Mouse (Mus musculus) cerebellum, adult 11-12 months (tissue): Measurements from ENCODE around the gene Gm20458.

Source experiments
- DNase-seq: peaks from one replicate; pipeline ENCODE4 v3.0.0; 2022

Gene Gm20458

DNA sequence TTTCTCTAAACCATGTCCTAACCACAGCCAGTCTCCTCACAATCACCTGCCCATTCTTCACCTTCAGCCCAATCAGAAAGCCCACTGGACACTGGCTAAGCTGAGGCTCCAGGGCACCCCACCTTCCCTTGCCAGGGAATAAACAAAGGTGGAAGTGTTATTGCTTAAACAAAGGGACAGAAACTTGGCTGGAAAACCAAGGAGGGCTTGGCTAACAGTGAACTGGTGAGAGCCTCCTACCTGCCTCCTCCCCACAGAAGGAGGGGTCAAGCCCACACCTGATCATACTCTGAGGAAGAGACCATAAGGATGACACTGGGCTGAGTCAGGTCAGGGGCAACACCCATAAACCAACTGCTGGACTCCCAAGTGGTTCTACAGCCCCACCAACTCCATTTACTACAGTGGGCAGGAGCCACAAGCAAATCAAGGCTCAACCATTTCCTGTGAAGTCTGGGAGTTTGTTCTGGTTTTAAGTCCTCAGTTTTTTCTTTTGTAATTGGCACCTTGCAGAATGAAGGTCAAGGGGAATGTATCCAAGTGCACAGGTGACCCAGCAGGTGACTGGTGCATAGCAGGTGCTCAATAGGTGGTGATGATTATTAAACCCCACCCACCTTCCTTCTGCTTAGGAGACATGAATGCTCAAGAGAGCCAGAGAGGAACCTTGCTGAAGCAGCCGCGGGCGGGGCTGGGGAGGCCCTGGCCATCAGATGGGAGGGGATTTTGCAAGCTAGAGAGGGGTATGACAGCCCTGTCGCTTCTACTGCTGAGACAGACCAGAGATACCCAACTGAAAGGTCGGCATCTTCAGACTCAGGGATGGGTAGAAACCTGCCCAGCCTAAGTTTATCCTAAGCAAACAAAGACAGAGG lies 25.3 kb upstream of the Gm20458 start:
- DNase-seq: no peak

DNA sequence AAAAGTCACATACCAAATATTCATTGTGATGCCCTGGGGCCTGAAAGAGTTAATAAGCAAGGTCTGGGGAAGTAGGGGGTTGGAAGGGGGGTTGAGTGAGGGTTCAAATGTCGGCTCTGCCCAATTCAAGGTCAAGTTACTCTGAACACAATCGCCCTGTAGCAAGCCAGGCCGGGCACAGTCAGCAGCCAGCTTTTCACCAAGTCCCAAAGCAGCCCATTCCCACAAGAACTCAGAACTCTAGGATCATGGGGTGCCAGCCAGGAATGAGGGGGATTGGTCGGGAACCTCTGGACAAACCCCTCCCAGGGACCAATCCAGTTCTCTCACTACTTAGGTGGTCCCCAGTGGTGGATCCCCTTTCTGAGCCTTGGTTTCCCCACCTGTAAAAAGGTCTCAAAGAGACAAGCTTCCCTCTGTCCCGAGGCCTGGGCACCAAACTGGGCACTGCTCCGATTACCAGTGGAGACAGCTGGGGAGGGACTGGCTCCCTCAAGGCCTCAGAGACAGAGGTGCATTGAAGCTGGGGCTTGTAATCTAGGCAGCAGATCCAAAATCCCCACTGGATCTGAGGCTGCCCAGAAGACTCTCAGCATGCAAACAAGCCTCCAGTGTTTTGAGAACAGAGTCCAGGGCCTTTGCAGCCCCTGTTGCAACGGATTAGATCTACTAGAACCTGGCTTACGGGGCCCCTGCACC lies 24.4 kb upstream of the Gm20458 start:
- no peak for DNase-seq

DNA sequence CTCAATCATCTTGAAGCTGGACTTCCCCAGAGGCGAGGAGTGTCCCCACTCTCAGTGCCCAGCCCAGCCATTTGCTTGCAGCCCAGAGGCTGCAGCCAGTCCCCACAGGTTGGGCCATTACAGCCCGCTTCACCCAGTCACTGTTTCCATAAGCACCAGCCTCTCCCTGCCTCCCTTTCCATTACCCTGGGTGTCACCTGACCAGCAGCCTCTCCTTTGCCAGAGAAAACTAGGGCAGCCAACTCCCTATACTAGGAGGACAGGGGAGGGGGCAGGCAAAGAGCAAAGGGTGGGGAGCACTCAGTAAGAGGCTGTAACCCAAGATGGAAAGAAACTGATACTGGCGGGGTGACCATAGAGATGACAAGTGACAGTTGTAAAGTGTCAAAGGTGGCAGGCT lies 23.8 kb upstream of the Gm20458 start:
- DNase-seq: no peak

DNA sequence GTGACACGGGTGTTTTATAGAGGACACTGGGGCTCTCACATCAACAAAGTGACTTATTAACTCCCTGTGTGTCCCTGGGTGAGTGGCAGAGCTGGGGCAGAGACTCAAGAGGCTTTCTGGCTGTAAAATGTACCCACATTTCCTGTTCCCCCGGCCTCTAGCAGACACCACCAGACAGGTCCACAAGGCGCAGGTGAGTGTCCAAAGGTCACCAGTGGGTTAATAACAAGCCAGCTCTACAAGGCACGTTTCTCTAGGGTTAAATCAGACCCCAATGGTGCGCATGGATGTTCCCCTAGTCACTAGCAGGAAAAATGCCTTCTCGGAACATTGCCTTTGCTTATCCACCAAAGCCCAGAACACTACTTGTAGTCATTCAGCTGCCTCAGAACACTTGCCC lies 23.1 kb upstream of the Gm20458 start:
- no peak for DNase-seq

DNA sequence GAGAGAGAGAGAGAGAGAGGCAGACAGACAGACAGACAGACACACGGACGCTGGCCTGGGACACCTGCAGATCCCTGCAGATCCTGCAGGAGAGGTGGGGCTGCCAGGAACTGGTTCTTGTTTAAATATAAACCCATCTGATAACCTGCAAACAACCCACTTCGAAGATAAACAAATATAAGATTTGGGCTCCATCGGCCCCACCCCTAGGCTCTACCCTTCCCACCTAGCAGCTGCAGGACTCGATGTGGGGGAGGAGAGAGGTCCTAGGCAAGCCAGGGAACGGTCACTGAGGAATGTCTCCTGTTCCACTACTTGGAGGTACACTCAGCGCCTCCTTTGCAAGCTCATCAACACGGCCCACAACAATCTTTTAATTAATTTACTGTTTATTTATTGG lies 22.5 kb upstream of the Gm20458 start:
- no peak for DNase-seq

DNA sequence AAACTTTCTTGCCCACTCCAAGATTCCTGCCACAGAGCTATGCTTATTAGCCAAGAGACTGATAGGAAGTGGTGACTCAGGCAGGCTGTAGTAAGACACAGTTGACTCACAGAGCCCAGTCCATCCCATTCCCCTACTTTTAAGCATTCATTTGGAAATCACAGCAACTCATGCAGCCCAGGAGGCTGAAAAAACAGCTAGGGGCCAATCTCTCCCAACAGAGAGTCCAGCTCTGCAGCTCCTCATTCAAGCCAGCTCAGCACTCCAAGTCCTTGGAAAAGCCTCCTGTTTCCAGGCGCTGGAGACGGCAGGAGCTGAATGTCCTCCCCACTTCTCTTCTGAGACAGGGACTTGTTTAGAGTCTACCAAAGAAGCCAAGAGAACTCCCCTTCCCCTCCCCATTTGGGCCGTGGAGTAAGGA lies 21.8 kb upstream of the Gm20458 start:
- DNase-seq: no peak

DNA sequence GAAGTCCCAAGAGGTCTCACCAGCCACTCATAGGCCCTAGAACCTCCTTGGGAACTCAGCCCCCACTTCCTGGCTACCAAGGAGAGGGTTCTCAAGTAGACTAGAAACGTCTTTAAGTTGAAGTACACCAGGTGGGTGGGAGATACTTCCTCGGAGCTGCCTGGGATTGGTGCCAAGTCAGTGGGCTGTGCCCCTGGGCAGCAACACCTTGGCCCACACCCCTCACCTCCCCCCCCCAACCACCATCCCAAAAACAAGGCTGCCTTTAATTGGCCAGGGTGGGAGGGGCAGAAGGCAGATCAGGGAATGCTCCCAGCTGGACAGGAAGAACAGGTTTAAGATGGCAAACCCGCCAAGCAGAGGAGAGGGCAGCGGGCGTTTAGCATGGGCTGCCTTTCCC lies 20.5 kb upstream of the Gm20458 start:
- no peak for DNase-seq

DNA sequence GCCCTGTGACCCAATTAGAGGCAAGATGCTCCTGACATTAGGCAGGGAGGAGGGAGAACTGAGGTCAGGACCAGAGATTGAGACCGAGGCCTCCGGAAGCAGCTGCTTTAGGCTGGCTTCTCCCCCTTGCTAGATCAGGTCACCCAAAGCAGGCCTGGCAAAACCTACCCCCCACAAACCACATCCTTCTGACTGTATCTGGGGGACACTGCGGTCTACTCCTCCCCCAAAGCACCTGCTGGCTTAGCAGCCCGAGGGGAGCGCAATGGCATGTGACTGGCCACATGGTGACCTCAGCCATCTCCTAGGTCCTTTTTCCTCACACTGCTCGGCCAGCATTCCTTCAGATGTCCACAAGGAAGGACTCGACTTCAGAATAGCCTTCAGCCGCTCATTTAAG lies 19.6 kb upstream of the Gm20458 start:
- DNase-seq: no peak

DNA sequence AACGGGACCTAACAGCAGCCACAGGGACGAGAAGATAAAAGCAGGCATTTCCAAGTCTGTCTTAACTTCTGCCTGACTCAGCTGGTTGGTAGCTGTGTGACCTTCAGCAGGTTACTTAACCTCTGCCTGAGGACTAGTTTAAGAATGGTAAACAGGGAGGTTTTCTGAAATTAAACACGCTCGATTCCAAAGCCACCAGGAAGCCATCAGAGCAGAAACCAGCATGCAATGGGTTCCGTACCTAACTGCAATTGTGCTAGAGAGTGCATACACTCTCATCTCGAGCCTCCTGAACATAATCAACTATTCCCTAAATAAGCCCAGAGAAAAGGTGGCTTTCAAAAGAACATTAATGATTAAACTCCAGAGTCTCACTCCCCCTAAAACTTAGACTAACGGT lies 19.0 kb upstream of the Gm20458 start:
- no peak for DNase-seq

DNA sequence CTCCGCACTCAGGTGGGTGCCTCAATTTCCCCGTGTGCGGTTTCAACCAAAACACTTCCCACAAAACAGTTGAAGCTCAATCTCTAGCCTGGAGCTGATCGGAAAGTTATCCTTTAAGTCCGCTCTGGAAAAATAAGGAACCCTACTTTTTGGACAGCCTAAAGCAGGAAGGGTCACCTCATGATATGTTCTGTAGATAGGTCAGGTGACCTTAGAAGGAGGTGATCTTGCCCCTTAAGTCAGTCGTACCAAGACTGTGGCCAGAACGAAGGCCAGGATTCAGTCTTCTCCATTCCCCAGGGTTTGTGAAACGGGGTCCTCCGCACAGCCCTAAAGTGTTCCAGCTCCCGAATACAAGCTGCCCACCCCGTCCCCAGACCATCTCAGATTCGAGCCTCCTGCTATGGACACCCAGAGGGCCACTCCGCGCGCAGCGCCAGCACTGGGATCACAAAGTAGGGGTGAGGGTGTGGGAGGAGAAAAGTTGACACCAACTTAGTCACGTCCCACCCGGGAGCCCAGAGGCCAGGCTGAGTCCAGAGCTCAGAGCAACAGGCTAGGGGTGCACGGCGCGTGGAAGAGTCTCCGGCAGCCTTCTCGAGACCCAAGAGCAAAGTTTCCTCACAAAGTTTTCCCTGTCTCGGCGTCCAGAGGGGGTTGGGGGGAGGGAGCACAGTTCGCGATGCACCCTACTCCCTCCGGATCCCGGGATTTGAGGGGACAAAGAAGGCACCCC lies 18.3 kb upstream of the Gm20458 start:
- no peak for DNase-seq

DNA sequence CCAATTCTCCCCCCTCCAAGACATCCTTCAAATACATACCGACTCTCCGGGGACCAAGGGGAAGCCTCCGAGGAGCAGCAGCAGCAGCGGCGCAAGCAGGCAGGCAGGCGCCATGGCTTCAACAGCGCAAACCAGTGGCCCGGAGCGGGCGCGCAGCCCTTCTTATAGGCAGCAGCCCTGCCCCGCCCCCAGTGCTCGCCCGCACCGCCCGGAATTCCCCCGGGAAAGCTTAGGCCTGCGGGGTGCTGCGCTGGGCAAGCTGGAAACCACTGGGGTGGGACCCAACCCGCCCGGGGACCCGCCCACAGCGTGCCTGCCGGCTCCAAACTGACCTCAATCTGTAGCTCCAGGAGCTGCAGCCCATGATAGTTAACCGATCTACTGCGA lies 17.7 kb upstream of the Gm20458 start:
- no peak for DNase-seq

DNA sequence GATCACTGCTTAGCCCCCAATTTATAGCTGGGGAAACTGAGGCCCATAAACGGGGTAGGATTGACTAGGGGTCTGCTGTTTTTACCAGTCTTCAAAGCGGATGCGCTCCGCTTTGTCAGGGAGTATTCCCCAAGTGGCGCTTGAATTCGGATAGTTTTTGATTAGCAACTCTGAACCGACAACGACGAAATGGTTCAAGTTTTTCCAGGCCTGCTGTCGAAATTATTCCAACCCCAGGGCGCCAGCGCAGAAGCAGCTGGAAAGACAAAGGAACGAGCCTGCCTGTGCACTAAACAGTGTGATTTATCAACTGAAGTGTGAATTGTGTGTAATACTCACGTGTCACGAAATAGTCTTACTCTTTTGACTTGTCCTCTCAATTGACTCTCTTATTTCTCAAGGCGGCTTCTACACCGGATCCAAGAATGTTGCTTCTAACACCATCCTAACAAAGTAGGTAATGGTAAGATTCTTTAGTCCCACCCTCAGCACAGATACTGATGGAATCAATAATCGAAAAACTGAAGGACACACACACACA lies 17.2 kb upstream of the Gm20458 start, which contains the start of gene Sdc4:
Gene Sdc4, minus strand, starts transcription at position 428 of the 541 bp plus-strand sequence.
- no peak for DNase-seq

DNA sequence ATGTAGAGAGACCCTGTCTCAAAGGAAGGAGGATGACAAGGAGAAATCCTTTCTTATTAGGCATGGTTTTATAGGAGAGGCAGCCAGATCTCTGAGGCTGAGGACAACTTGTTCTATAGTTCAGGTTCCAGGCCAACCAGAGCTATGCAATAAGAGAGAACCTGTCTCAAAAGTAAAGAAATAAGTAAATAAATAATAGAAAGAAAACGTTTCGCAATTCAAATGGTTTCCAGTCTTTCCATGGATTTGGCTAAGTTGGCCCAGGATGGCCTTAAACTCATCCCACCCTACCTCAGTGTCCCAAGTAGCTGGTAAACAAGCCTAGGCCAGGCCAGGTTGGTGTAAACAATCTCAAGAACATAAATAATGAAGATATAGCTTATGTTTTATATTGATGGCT lies 16.1 kb upstream of the Gm20458 start:
- DNase-seq: no peak

DNA sequence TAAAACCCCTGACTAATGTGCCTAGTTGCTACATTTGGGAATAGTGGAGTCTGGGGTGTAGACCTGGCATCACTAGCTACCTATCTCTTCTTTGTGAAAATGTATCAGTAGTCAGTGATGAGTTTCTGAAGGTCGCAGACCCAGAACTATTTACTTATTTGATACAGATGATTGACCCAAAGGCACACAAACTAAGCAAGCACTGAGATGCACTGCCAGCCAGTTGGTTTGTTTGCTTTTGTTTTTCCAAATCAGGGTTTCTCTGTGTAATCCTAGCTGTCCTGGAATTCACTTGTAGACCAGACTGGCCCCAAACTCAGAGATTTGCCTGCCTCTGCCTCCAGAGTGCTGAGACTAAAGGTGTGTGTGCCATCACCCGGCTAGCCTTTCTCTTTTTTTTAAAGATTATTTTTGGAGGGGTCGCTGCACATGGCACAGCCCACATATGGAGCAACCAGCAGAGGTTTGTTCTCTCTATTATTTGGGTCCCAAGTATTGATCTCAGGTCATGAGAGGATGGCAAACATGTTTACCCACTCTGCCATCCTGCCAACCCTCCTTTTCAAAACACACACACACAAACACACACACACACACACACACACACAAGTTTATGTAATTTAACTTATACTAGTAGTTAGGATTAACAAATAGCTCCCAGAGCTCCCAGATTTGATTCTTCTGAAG lies 15.2 kb upstream of the Gm20458 start:
- no peak for DNase-seq

DNA sequence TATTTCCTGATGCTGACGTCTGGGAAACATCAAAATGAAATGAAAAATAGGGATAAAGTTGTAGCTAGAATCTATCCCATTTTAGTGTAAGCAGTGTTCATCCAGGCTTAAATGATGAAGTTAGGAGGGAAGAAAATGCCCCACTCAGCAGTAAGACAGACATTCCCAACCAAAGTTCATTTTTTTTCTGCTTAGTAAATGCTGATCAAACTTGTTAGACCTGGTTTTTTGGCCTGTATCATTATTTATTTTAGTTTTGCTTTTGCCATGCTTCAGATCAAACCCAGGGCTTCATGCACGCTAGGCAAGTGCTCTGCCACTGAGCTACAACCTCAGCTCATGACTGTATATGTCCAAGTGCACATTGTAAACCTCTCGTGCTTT lies 14.7 kb upstream of the Gm20458 start:
- DNase-seq: no peak

DNA sequence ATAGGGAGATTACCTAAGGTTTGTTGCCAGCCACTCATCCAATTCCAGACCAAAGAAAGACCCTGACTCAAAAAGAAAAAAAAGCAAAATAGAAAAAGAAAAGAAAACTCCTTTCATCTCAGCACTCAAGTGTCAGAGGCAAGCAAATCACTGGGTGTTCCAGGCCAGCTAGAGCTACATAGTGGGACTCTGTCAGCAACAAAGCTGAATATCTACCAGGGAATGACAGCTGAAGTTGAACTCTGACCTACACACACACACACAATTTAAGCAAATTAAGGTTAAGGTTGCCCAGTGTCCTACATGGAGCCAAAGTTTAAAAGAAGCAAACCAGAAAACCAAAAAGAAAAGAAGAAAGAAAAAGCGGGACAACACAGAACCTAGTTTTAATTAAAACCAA lies 12.6 kb upstream of the Gm20458 start:
- DNase-seq: no peak

DNA sequence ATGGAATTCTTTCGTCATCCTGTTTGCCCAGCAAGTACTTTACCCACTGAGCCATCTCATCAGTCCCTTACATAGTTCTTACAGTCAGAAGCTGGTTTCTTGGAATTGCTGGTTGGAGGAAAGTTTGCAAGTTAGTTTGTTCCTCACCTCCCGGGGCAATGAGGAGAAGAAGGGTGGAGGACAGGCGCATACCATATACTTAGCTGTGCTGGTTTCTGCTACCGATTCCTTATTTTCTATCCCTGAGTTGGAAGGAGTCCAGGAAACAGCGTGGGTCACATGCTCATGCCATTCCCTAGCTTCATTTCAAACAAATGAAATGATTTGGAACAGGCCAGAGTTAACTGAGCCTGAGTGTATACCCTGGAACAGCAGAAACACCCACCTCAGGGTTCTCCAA lies 11.8 kb upstream of the Gm20458 start:
- no peak for DNase-seq

DNA sequence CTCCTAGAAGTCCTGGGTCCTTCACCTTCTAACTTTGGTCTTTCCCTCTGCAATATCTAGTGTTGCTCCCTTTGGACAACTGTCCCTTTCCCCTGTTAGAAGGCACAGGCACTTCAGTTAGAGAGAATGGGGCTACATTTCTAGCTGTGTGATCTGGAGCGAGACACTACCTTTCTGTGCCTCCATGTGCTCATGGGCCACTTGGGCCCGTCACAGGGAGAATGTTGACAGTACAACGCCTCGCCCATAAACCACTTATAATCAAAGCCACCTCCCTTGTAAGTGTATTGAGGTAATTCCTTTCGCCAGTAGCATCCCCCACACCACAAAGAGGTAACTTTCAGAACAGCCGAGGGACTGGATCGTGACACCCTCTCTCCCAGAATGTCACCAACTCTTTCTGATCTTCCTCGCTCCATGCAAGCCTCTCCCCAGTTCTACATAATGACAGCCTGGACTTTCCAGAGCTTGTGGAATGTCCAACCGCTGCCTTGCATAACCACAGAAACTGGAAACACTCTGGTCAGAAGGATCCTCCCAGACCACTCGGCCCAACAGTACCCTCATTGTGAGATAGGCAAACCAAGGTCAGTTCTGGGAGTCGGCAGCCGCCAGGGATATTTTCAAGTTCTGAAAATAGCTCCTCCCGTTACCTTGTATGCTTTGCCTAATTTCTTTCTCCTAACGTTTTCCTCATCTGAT lies 11.3 kb upstream of the Gm20458 start:
- no peak for DNase-seq

DNA sequence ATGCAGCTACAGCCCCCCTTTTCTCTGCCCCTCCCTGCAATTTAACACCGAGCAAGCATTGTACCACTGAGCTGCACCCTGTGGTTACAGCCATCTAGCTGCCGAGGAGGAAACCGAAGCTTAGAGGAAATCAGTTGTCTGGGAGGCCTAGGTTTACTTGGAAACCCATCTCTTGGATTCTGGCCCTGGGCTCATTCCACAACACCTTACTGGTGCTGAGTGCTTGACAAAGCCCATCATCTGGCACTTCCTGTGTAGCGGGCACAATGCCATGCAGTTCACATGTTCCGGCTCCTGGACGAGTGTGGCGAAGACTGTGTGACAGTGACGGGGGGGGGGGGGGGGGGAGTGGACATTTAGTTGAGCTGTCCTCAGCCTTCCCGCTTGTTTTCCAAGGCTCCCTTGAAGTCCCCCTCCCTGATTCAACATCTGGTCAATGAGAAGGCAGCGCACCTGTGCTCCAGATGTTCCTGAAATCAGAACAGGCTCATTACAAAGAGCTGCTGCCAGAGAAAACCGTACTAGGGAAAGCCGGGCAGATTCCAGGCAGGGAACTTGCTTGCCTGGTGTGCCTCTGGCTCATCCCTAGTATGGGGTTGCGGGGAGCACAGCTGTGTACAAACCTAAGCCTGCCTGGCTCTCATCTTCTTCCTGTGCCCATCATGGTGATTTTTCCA lies 8.6 kb upstream of the Gm20458 start:
- DNase-seq: no peak

DNA sequence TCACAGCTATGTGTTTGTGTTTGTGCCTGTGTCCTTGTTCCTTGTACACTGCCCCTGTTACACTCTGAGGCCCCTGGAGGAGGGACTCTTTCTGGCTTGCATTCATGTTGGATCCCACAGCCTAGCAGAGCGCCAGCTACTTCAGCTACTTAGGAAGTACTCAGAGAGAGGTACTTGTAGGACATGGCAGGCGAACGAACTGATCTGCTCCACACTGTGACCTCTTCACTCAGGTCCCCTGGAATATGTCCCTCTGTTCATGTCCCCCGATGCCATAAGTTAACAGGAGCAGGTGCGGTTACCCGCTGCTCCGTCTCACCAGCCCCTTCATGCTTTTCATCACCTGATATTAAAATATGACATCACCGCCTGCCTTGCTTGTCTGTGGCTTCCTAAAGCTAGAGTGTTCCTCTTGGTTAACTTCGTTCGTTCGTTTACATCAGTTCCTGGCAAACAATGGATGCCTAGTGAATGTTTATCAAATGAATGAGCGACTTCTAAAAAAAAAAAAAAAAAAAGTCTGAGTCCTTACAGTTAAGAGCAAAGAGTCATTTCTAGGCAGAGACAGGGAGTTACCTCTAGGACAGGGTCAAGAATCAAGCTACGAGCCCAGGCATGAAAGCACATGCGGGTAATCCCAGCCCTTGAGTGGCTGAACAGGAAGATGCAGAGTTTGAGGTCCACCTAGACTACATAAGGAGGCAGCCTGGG lies 7.6 kb upstream of the Gm20458 start:
- DNase-seq: no peak
